Mouse (Mus musculus) midbrain, embryonic 16.5 days (tissue): ENCODE measurements around the gene Dcaf4. TPM values are rescaled to one million over a fixed set of nuclear protein-coding genes. Genes with fewer than 3 reads are reported as not detected.

Source experiments
- ATAC-seq: fragments of 200-750 bp; cut with Nextera tagmentation; 2 replicates; pipeline ENCODE4 v1.8.0; 2017; ENCODE audit warnings: moderate TSS enrichment
- H3K27ac ChIP-seq: fragments of 300-500 bp; sonication (generic); 2 replicates; pipeline ENCODE4 v1.5.1; 2014; ENCODE audit warnings: mild to moderate bottlenecking, low read length, mixed read lengths
- H3K27me3 ChIP-seq: fragments of 300-500 bp; sonication (generic); 2 replicates; pipeline ENCODE4 v1.6.1; 2014; ENCODE audit warnings: low read depth, low read length, mixed read lengths; ENCODE audit not compliant: control insufficient read depth, insufficient read depth
- H3K36me3 ChIP-seq: fragments of 300-500 bp; sonication (generic); 2 replicates; pipeline ENCODE4 v1.6.1; 2014; ENCODE audit warnings: mild to moderate bottlenecking, low read length, moderate library complexity, mixed read lengths; ENCODE audit not compliant: control insufficient read depth, insufficient read depth
- H3K4me1 ChIP-seq: fragments of 300-500 bp; sonication (generic); 2 replicates; pipeline ENCODE4 v1.6.1; 2014; ENCODE audit warnings: mild to moderate bottlenecking, low read length, mixed read lengths; ENCODE audit not compliant: control insufficient read depth, insufficient read depth
- H3K4me2 ChIP-seq: fragments of 300-500 bp; sonication (generic); 2 replicates; pipeline ENCODE4 v1.6.1; 2014; ENCODE audit warnings: mild to moderate bottlenecking, low read length, mixed read lengths
- H3K4me3 ChIP-seq: fragments of 300-500 bp; sonication (generic); 2 replicates; pipeline ENCODE4 v1.5.1; 2014; ENCODE audit warnings: low read depth, mild to moderate bottlenecking, low read length, moderate library complexity, mixed read lengths
- H3K9ac ChIP-seq: fragments of 300-500 bp; sonication (generic); 2 replicates; pipeline ENCODE4 v1.6.1; 2014; ENCODE audit warnings: low read depth, low read length, mixed read lengths
- H3K9me3 ChIP-seq: fragments of 300-500 bp; sonication (generic); replicated peaks from 2 replicates; pipeline ENCODE4 v1.6.1; 2014; ENCODE audit warnings: mild to moderate bottlenecking, low read length, mixed read lengths; ENCODE audit not compliant: control insufficient read depth, poor library complexity, severe bottlenecking
- WGBS: fragments of 180-500 bp; shearing (Covaris S2); extraction: QIAGEN DNeasy Blood & Tissue Kit; methylation state at CpG from one replicate; pipeline ENCODE4 v1.1.7; 2014; 5-methylcytosine and 5-hydroxymethylcytosine counted together
- polyA plus RNA-seq: library from polyadenylated mRNA; unstranded; fragments of >200 nt; fragmentation: Nextera tagmentation; extraction: Ambion mirVana; gene quantifications from 2 replicates; pipeline ENCODE4 v1.2.1, GENCODE M21; 2015

Gene Dcaf4
- 46.1 and 50.3 TPM in 2 replicates for polyA plus RNA-seq

GRCm38 (mm10) chr12:83520311-83520890, at the start of gene Dcaf4:
Gene Dcaf4, plus strand, starts transcription at chr12:83520466.
- peak within 1 kb of the TSS; percentile 35 for H3K27ac ChIP-seq
- peak; percentile 99 for ATAC-seq
- no peaks in the 10 kb centered on the region for H3K9me3 ChIP-seq
- peak within 1 kb of the TSS; percentile 46 for H3K4me3 ChIP-seq
- no peaks in the 10 kb centered on the region for H3K36me3 ChIP-seq
- H3K27me3 ChIP-seq = no peaks in the 10 kb centered on the region
- peaks cover 14% of the 10 kb centered on the region for H3K4me1 ChIP-seq
- peak within 1 kb of the TSS; percentile 61 for H3K4me2 ChIP-seq
- under 1% methylated on average over 32 of the region's 32 CpGs for WGBS
- H3K9ac ChIP-seq = peak within 1 kb of the TSS; percentile 59

GRCm38 (mm10) chr12:83471760-83472159, 48.5 kb upstream of the Dcaf4 start:
- Histone ChIP-seq H3K4me3 (no peak overlapping the region), H3K9me3 (no peaks in the 10 kb centered on the region), H3K27ac (no peak overlapping the region), H3K9ac (no peak overlapping the region), H3K36me3 (no peaks in the 10 kb centered on the region), H3K4me1 (peaks cover 8% of the 10 kb centered on the region), H3K27me3 (no peaks in the 10 kb centered on the region), H3K4me2 (no peak overlapping the region)
- WGBS = 90% methylated on average over 7 of the region's 7 CpGs
- no peak for ATAC-seq

DNA sequence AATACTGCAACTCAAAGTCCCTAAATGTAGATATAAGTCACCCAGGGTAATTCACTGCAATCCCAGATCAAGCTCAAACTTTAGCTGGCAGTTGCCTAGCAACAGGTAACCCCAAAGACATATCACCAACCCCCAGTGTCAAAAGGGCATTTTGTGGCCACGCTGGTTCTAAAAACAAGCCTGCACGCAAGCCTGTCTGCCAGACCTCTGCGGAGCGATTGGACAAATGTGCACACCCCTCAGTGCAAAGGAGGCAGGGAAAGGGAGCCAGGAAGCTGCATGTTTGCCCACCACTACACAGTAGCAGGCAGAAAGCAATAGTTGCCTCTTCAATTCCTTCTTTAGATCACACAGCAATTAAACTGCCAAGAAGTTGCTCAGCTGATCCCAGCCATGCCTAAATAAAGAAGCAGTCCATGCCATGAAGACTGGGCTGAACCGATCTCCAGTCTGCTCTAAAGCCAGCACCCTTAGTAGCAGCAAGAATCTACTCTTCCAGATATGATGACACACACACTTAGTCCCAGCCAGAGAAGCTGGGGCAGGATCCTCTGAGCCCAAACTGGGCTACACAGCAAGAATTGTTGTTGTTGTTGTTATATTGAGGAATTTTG, 46.2 kb upstream of the Dcaf4 start:
- H3K4me1 ChIP-seq = peaks cover 8% of the 10 kb centered on the region
- H3K27ac ChIP-seq = no peak overlapping the region
- no peak overlapping the region for H3K9ac ChIP-seq
- no peaks in the 10 kb centered on the region for H3K27me3 ChIP-seq
- H3K4me3 ChIP-seq = no peak overlapping the region
- no peaks in the 10 kb centered on the region for H3K36me3 ChIP-seq
- no peak overlapping the region for H3K4me2 ChIP-seq
- H3K9me3 ChIP-seq = no peaks in the 10 kb centered on the region
- ATAC-seq = no peak
- 44% methylated on average over 5 of the region's 5 CpGs for WGBS

GRCm38 (mm10) chr12:83475419-83475818, 44.8 kb upstream of the Dcaf4 start:
- H3K4me2 ChIP-seq = no peak overlapping the region
- no peaks in the 10 kb centered on the region; the same call in 1 of the 2 replicates for H3K9me3 ChIP-seq
- ATAC-seq = no peak
- no peak overlapping the region for H3K9ac ChIP-seq
- H3K27me3 ChIP-seq = no peaks in the 10 kb centered on the region
- H3K4me3 ChIP-seq = no peak overlapping the region
- 16% methylated on average over 6 of the region's 6 CpGs for WGBS
- no peak overlapping the region for H3K27ac ChIP-seq
- H3K4me1 ChIP-seq = peaks cover 8% of the 10 kb centered on the region
- H3K36me3 ChIP-seq = no peaks in the 10 kb centered on the region

DNA sequence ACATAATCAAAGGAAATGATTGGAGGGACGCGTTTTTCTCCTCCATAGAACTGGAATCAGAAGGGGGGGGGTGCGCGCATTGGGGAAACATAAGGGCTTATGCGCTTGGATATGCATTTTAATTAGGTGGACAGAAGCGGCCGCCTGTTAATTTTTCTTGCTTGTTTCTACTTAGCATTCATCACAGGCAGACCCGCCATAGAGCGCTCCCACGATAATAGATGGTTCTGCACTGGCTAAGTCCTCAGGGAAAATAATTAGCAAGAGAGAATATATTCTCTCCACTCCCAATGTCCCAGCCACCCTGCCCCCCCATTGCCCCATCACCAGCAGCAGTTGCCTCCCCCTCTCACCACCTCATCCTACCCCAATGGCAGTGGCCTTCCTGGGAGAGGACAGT, 44.0 kb upstream of the Dcaf4 start:
- H3K4me2 ChIP-seq = no peak overlapping the region; the same call in 1 of the 2 replicates
- WGBS = 23% methylated on average over 10 of the region's 10 CpGs
- ATAC-seq = no peak
- H3K4me1 ChIP-seq = peaks cover 8% of the 10 kb centered on the region
- H3K9me3 ChIP-seq = no peaks in the 10 kb centered on the region; the same call in 1 of the 2 replicates
- H3K9ac ChIP-seq = no peak overlapping the region
- no peak overlapping the region for H3K4me3 ChIP-seq
- no peaks in the 10 kb centered on the region for H3K27me3 ChIP-seq
- no peaks in the 10 kb centered on the region for H3K36me3 ChIP-seq
- H3K27ac ChIP-seq = no peak overlapping the region

GRCm38 (mm10) chr12:83479140-83479539, 41.1 kb upstream of the Dcaf4 start:
- H3K4me1 ChIP-seq = peaks cover 8% of the 10 kb centered on the region
- no peak overlapping the region for H3K27ac ChIP-seq
- no peaks in the 10 kb centered on the region; the same call in 1 of the 2 replicates for H3K9me3 ChIP-seq
- H3K36me3 ChIP-seq = no peaks in the 10 kb centered on the region
- H3K4me3 ChIP-seq = no peak overlapping the region
- H3K4me2 ChIP-seq = no peak overlapping the region
- ATAC-seq = no peak
- H3K27me3 ChIP-seq = no peaks in the 10 kb centered on the region
- 74% methylated on average over 1 of the region's 1 CpGs for WGBS
- H3K9ac ChIP-seq = no peak overlapping the region

GRCm38 (mm10) chr12:83479818-83480401, 40.4 kb upstream of the Dcaf4 start:
- 74% methylated on average over 7 of the region's 7 CpGs for WGBS

GRCm38 (mm10) chr12:83481439-83481838, 38.8 kb upstream of the Dcaf4 start:
- Histone ChIP-seq H3K4me2 (no peak overlapping the region), H3K27ac (no peak overlapping the region), H3K4me1 (peaks cover 10% of the 10 kb centered on the region), H3K9ac (no peak overlapping the region), H3K27me3 (no peaks in the 10 kb centered on the region), H3K36me3 (no peaks in the 10 kb centered on the region), H3K9me3 (no peaks in the 10 kb centered on the region; the same call in 1 of the 2 replicates), H3K4me3 (no peak overlapping the region)
- 80% methylated on average over 4 of the region's 4 CpGs for WGBS
- ATAC-seq = no peak

More at GRCm38 (mm10) chr12:83479818-83480401, 40.4 kb upstream of the Dcaf4 start:
- Histone ChIP-seq H3K36me3 (no peaks in the 10 kb centered on the region), H3K9me3 (no peaks in the 10 kb centered on the region; the same call in 1 of the 2 replicates), H3K27me3 (no peaks in the 10 kb centered on the region), H3K9ac (no peak overlapping the region), H3K4me2 (no peak overlapping the region), H3K27ac (no peak overlapping the region), H3K4me1 (peaks cover 14% of the 10 kb centered on the region), H3K4me3 (no peak overlapping the region)
- ATAC-seq = no peak

DNA sequence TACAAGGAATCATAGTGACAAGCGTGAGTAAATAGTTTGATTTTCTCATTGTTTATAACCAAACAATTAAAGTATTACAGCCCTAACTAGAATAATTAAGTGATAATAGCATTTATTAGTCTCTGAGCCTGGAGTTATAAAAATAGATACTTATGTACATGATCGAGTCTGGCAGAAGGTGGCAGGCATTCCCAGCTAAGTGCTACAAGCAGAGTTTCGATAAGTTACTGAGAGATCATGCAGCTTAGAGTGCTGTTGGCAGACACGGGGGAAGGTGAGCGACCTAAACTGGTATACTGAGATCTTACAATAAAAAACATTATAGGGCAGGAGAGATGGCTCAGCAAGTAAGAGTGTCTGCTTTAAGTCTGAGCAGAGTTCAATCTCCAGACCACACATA, 36.6 kb upstream of the Dcaf4 start:
- peaks cover 15% of the 10 kb centered on the region for H3K4me1 ChIP-seq
- no peaks in the 10 kb centered on the region for H3K27me3 ChIP-seq
- ATAC-seq = no peak
- H3K9me3 ChIP-seq = no peaks in the 10 kb centered on the region; the same call in 1 of the 2 replicates
- no peak overlapping the region for H3K27ac ChIP-seq
- no peak overlapping the region for H3K4me3 ChIP-seq
- no peak overlapping the region for H3K9ac ChIP-seq
- no peak overlapping the region for H3K4me2 ChIP-seq
- no peaks in the 10 kb centered on the region for H3K36me3 ChIP-seq
- WGBS = 78% methylated on average over 5 of the region's 5 CpGs
